Mouse (Mus musculus) ES-CJ7 (cell line): ENCODE measurements around the gene Ntn4.

Source experiments
- DNase-seq: peaks from one replicate; pipeline ENCODE4 v3.0.0; 2011; ENCODE audit warnings: low read depth, low spot score

Gene Ntn4

DNA sequence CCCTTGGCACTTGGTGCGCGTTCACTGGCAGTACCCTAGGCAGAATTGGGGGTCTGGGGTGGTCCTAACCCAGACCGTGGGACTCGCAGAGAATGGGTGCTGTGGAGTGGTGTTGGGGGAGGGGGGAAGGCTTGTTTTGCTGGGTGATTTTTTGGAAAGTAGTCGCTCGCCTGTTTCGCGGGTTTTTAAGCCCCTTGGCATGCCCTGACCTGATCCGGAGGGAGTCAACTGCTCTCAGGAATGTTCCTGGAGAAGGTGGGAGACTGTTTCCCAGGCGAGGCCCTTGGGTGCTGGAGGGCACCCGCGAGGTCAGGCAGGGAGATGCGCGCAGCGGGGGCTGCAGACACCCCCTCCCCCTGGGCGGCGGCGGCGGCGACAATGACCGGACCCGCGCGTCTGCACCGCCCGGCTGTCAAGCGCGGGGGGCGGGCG is at the start of gene Ntn4:
Gene Ntn4, plus strand, starts transcription at position 161 of the 432 bp plus-strand sequence.
- DNase-seq, result no peak

- peak; percentile 58 for DNase-seq
These were observed 48.0 kb upstream of the Ntn4 start for GRCm38 (mm10) chr10:93592456-93592855.

DNA sequence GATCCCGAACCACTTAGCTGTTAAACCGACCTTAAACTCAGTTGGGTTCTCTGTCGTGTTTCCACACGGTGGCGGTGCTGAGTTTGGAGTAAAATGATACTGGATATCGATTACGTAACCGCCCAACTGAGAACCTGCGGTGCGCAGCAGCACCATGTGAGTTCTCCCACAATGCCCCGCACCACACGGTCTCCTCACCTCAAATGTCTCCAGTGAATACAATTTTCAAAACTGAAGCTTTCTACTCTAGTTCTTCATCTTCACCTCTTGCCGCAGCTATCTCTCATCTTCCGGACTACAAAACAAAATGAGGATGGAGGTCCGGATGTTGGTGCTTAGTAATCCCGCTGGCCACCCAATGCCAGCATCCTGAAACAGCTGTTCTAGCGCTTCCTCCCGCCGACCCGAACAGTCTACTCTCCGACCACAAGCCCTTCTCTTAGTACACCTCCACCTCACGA is 46.4 kb upstream of the Ntn4 start:
- peak; percentile 79 for DNase-seq

DNA sequence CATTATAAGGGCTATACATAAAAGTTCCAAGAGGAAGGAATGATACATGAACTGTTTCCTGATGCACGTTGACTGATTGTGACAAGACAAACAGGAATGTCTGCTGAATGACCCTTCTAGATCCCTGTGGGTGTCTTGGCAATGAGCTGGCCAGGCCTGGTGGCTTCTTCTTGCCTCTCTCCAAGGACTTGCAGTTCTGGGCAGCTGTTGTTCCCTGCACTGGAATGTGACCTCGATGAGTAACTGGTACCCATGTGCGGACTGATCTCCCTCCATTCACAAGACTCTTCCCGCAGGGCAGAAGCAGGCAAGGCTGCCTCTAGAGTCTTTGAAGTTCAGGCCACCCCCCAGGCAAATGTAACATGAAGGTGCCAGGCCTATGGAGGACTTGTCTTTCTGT is 44.6 kb upstream of the Ntn4 start:
- DNase-seq, result peak; percentile 1

- DNase-seq, result no peak
These were observed 43.8 kb upstream of the Ntn4 start for GRCm38 (mm10) chr10:93596641-93597040.

GRCm38 (mm10) chr10:93602309-93602708 is 38.2 kb upstream of the Ntn4 start:
- no peak for DNase-seq

DNA sequence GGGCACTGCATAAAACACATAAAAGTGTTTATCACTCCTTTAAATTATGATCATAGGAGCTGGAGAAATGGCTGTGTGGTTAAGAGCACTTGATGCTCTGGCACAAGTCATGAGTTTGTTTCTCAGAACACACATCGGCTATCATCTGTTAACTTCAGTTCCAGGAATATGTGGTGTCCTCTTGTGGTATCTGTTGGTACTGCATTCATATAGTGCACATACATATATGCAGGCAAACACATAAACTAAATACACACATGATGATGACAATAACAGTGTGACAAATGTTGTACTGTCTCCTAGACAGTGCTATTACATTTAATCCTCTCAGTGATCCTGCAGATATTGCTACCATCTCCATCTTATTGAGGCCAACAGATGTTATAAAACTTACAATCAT is 37.2 kb upstream of the Ntn4 start:
- peak; percentile 25 for DNase-seq

DNA sequence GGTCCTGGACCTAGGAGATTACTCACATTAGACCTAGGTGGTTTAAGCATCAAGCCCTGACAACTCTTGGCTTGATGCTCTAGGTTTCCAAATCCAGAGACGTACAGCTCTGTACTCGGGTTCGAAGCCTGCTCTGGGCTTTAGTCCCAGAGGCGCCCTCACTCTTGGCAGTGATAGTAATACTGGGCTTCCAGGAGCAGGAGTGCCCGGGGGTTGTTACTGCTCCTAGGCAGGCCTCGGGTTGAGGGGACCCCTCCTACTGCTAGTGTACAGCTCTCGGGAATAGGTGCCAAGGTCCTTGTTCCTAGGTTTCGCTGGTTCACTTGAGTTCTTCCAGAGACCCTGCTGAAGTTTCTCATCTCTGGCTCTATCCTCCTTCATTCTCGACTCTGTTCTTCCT is 34.2 kb upstream of the Ntn4 start:
- peak; percentile 1 for DNase-seq

- DNase-seq, result peak; percentile 74
These were observed 32.4 kb upstream of the Ntn4 start for GRCm38 (mm10) chr10:93608051-93608450.

DNA sequence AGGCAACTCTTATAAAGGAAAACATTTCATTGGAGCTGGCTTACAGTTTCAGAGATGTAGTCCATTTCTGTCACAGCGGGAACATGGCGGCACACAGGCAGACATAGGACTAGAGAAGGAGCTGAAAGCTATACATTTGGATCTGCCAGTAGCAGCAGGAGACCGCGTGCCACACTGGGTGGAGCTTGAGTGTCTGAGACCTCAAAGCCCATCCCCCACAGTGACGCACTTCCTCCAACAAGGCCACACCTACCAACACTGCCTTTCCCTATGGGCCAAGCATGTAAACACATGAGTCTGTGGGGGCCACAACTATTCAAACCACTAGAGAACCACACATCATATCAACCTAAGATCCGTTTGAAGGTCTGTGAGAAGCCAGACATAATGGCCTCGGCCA is 31.2 kb upstream of the Ntn4 start:
- DNase-seq, result peak; percentile 39

DNA sequence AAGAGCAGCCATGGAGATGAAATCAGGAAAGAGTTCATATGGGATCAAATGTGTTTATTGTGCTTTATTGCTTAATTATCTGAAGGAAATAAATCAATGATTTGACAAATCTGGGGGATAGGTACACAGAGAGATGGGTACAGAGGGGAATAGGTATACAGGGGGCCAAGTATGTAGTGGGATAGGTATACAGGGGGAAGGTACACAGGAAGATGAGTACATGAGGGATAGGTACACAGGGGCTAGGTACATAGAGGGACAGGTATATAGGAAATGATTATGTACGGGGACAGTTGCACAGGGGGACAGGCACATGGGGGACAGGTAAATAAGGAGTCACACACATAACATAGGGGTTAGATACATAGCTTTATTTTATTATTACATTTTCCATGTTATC is 29.6 kb upstream of the Ntn4 start:
- DNase-seq, result no peak

DNA sequence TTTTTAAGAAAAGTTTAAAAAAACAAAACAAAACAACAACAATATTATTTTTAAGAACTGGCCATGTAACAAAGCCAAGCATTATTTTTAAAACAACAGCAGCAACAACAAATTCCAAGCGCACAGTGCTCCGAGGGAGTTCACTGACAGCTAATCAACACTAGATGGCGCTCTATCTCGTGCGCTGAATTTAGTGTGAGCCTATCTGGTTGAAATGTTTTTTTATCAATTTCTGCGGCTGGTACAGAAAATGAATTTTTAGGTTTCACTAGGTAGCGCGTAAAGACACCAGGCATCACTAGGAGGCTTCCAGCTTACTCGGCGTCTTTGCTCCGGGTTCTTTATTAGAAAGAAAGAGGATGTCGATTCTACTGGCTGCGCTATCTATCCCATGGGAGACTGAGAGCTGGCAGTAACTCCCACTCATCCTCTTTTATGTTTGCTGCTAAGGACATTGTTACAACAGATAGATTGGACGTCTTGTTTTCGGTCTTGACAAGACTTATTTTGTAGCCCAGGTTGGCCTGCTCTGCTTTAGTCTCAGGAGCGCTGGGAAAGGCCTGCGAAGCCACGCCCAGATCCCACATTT is 29.0 kb upstream of the Ntn4 start:
- no peak for DNase-seq

- no peak for DNase-seq
These were observed 25.6 kb upstream of the Ntn4 start for GRCm38 (mm10) chr10:93614850-93615249.

- DNase-seq, result peak; percentile 60
These were observed 19.9 kb upstream of the Ntn4 start for GRCm38 (mm10) chr10:93620438-93621179.

DNA sequence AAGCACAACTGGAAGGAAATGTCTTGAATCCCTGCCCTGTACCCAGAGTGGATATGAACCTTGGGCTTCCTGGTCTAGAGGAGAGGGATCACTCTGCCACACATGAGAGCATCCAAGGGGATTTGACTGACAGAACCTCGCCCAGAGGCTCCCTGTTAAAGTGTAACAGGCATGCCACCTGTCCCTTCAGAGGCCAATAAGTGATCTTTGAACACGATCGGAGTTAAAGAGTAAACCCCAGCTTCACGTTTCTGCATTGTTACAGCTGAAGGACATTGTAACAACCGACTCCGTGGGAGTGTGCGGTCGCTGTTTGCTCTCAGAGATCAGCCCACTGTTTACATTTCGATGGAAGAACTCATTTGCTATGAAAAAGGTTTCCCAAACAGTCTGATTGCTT is 16.8 kb upstream of the Ntn4 start:
- DNase-seq, result no peak

DNA sequence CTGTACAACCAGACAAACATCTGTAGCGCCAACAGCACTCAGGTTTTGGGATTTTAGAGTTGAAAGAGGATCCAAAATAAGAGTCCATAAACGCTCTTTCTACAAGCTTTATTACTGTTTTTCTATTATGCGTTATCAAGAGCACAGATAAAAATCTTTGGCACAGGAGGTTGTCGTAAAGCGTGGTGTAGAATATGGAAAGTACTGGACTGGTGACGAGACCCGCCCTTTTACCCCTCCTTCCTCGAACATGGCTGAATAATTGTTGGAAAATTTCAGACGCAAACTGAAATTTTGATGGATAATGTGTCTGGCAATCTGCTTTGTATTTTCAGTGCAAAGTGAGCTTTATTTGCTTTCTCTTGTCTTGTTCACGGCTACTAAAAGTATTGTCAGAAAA is 16.3 kb upstream of the Ntn4 start:
- no peak for DNase-seq

DNA sequence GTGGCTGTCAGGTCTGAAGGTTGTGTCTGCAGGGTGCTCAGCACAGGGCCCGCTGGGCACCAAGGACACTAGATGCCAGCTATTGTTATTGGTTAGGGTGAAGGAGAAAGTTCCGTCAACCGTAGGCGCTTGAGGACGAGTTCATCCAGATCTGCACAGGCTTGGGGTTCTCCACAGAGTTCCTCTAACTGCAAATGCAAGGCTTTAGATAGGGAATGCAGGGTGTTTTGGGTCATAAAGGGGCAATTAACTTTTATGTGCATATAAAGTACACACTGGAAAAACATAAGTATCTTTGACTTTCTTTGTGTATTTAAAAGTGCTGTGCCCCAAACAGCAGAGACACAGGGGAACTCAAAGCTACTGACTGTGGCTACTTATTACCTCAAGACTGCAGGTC is 10.2 kb upstream of the Ntn4 start:
- DNase-seq, result no peak

GRCm38 (mm10) chr10:93632086-93632485 is 8.4 kb upstream of the Ntn4 start:
- DNase-seq, result no peak

DNA sequence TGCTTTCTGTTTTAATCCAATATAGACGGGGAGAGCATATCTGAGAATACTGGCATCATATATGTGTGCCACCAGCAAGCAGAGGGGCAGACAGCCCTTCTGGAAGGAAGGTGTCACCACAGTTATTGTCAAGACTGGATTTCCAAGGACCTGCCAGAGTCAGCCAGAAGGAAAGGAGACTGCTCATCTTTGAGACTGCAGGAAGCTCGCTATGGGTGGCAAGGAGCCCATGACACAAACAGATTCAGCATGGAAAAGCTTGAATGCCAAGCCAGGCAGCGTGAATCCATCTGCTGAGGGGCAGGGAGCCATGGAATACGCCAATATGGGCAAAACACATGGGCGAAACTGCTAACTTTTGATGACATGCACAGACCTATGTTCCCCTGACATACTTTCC is 6.9 kb upstream of the Ntn4 start:
- DNase-seq, result no peak

GRCm38 (mm10) chr10:93633971-93634370 is 6.5 kb upstream of the Ntn4 start:
- no peak for DNase-seq

GRCm38 (mm10) chr10:93635941-93636340 is 4.5 kb upstream of the Ntn4 start:
- DNase-seq, result no peak

GRCm38 (mm10) chr10:93640953-93641820 is 706 bp downstream of the Ntn4 start:
- no peak for DNase-seq
